Mouse (Mus musculus): Measurements from ENCODE around the gene Rabgap1. TPM values are rescaled to one million over a fixed set of nuclear protein-coding genes. Genes with fewer than 3 reads are reported as not detected.

Gene Rabgap1
- polyA plus RNA-seq (2012; ENCODE audit: low replicate concordance) = 2.3 and 3.9 TPM in 2 replicates

GRCm38 (mm10) chr2:37442611-37443591, at the start of gene Rabgap1, which contains the start of the genes Zbtb26 and Zbtb6:
Gene Rabgap1, plus strand, starts transcription at chr2:37443279.
Gene Zbtb26, minus strand, starts transcription at chr2:37443135.
Gene Zbtb6, minus strand, starts transcription at chr2:37443171.

GRCm38 (mm10) chr2:37422306-37423304, 20.5 kb upstream of the Rabgap1 start, which contains the start of gene Rc3h2:
Gene Rc3h2, minus strand, starts transcription at chr2:37422903.

DNA sequence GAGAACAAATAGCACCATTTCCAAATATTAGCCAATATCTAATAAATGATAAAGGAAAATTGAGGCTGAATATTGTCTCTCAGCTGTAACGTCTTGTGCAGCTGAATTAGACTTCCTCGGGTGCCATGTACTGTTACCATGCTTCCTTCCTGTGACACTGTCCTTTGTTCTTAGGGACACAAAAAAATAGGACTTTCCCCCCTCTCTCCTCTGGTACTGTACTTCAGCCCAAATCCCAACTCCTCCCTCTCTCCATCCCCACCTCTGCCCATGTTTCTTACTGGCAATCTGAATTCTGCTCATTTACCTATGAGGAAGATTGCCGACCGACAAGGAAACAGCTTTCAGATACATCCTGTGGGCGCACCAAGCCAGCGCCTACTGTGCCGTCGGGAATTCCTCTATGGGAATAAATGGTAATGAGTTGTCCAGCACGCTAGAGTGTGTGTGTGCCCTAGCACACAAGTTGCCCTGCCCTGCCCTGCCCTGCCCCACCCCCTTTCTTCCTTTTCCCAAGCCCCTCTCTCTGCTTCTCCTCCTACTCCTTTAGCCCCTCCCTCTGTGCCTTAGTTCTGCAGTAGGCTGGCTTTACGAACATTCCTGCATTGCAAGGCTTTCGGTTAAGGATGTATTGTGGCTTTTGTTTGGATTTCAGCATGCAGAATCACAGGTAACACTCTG, 73.1 kb downstream of the Rabgap1 start, which contains the start of gene Gpr21:
Gene Gpr21, plus strand, starts transcription at position 303 of the 681 bp plus-strand sequence.

Other genes with a start within 250 kb of the Rabgap1 start
- gene Olfr366, start 231.7 kb upstream of the Rabgap1 start, polyA plus RNA-seq (2012; ENCODE audit: low replicate concordance) = not detected in 2 replicates
- gene Olfr368, start 116.8 kb upstream of the Rabgap1 start, polyA plus RNA-seq (2012; ENCODE audit: low replicate concordance) = not detected in 2 replicates
- 4.0 and 17.5 TPM in 2 replicates for gene Pdcl, start 83.9 kb upstream of the Rabgap1 start, polyA plus RNA-seq (2012; ENCODE audit: low replicate concordance)
- gene Rc3h2, start 20.4 kb upstream of the Rabgap1 start, polyA plus RNA-seq (2012; ENCODE audit: low replicate concordance) = 3.1 and 3.4 TPM in 2 replicates
- 0.54 and 0.83 TPM in 2 replicates for gene Zbtb26, start 144 bp upstream of the Rabgap1 start, polyA plus RNA-seq (2012; ENCODE audit: low replicate concordance)
- 1.9 and 2.2 TPM in 2 replicates for gene Zbtb6, start 108 bp upstream of the Rabgap1 start, polyA plus RNA-seq (2012; ENCODE audit: low replicate concordance)
- not detected in 2 replicates for gene Gpr21, start 73.1 kb downstream of the Rabgap1 start, polyA plus RNA-seq (2012; ENCODE audit: low replicate concordance)

All from hematopoietic multipotent progenitor cell, adult 10-12 weeks (in vitro differentiated cells).